Mouse (Mus musculus): ENCODE measurements at regions not wholly inside any gene's neighbourhood (a gene's known extent, or its start where the extent isn't known, plus 50 kb on each side); places are given as distances from the start of the nearest gene placed in this dataset.

DNA sequence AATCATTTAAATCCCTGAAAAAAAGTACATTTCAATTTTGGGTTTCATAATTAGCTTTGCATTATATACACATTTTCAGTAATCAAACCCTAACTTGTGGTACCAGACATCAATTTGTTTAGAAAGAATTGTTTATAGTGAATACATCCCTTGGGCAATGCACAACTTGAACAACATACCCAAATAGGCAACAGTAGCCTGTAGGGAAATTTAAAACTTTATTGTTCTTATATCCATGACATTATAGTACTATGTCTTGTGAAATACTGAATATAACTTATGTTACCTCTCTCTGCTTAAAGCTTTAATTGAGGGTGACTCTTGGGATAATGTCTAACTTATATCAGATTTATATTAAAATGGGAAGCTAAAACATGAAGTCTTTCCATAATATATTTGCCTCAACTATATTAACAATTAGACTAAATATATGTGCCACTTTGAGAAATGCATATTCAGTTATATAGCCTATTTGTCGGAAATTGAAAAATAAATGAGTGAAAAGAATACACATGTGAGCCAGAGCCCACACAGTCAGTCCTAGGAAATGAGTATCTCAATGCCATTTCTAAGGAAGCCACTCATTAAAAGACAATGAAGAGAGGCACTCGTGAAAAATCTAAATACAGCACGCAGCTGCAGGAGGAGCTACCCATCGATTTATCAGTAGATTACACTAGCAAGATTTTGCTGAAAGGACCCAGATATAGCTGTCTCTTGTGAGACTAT, 458.1 kb upstream of the Slitrk6 start:
- no peaks in the 10 kb centered on the region for H3K9me3 ChIP-seq (ENCODE audit: low read depth, low read length)
- TF ChIP-seq CTCF (IDR thresholded peaks at IDR 0.05; ENCODE audit: low read depth): no peak
- no peak overlapping the region for H3K27ac ChIP-seq (ENCODE audit: low read depth)
- H3K4me2 ChIP-seq: no peak overlapping the region
- ATAC-seq (ENCODE audit: insufficient read depth) (no peak), DNase-seq (no peak)
- 80% methylated on average over 4 of the region's 4 CpGs for WGBS
- H3K9ac ChIP-seq: no peak overlapping the region
- no peaks in the 10 kb centered on the region for H3K36me3 ChIP-seq (ENCODE audit: insufficient read depth)
- H3K4me3 ChIP-seq (ENCODE audit: low read depth, low read length): no peak overlapping the region
- H3K4me1 ChIP-seq (ENCODE audit: insufficient read depth): no peaks in the 10 kb centered on the region
- H3K27me3 ChIP-seq (ENCODE audit: insufficient read depth, low read length): no peaks in the 10 kb centered on the region

DNA sequence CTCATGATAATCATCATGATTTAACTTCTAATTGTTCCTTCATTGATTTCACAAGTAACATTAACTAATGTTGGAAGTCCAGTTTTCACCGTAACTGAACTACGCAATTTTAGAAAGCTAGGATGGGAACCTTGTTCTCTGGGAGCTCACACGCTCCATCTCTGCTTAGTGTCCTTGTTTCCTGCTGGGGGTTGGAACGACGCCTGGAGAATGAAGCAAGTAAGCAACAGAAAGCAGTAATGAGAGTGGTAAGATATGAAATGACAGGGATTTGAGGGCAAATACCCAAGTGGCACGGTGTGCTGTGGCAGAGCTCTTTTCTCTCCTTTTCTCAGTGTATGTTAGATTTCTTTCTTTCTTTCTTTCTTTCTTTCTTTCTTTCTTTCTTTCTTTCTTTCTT, 448.0 kb upstream of the Slitrk5 start:
- Histone ChIP-seq H3K4me1 (ENCODE audit: insufficient read depth) (no peaks in the 10 kb centered on the region), H3K4me3 (ENCODE audit: low read depth, low read length) (no peak overlapping the region), H3K9ac (no peak overlapping the region), H3K27me3 (ENCODE audit: insufficient read depth, low read length) (no peaks in the 10 kb centered on the region), H3K4me2 (no peak overlapping the region), H3K27ac (ENCODE audit: low read depth) (no peak overlapping the region), H3K9me3 (ENCODE audit: low read depth, low read length) (no peaks in the 10 kb centered on the region), H3K36me3 (ENCODE audit: insufficient read depth) (no peaks in the 10 kb centered on the region)
- TF ChIP-seq CTCF (IDR thresholded peaks at IDR 0.05; ENCODE audit: low read depth): no peak
- 74% methylated on average over 6 of the region's 6 CpGs for WGBS
- DNase-seq (no peak), ATAC-seq (ENCODE audit: insufficient read depth) (no peak)

DNA sequence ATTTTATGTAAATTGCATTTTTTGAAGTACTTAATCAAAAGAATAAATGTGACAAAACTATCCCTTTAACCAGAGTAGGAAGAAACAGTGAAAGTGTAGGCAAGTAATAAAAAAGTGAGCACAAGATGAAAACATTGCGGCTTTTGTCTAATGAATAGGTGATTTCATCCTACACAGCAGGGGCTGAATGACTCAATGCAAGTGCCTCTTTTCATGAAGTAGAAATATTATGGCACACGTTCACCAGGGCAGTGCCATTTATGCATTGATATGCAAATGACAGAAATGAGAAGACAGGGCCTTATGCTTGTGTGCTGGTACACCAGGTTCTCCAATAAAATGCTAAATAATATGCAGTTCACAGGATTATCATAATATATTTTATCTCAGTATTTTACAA, 435.8 kb upstream of the Slitrk5 start:
- Histone ChIP-seq H3K9me3 (ENCODE audit: low read depth, low read length) (no peaks in the 10 kb centered on the region), H3K27ac (ENCODE audit: low read depth) (no peak overlapping the region), H3K27me3 (ENCODE audit: insufficient read depth, low read length) (no peaks in the 10 kb centered on the region), H3K4me3 (ENCODE audit: low read depth, low read length) (no peak overlapping the region), H3K36me3 (ENCODE audit: insufficient read depth) (no peaks in the 10 kb centered on the region), H3K4me2 (no peak overlapping the region), H3K4me1 (ENCODE audit: insufficient read depth) (no peaks in the 10 kb centered on the region), H3K9ac (no peak overlapping the region)
- DNase-seq (no peak), ATAC-seq (ENCODE audit: insufficient read depth) (no peak)
- 74% methylated on average over 2 of the region's 2 CpGs for WGBS
- no peak for TF ChIP-seq CTCF (IDR thresholded peaks at IDR 0.05; ENCODE audit: low read depth)

DNA sequence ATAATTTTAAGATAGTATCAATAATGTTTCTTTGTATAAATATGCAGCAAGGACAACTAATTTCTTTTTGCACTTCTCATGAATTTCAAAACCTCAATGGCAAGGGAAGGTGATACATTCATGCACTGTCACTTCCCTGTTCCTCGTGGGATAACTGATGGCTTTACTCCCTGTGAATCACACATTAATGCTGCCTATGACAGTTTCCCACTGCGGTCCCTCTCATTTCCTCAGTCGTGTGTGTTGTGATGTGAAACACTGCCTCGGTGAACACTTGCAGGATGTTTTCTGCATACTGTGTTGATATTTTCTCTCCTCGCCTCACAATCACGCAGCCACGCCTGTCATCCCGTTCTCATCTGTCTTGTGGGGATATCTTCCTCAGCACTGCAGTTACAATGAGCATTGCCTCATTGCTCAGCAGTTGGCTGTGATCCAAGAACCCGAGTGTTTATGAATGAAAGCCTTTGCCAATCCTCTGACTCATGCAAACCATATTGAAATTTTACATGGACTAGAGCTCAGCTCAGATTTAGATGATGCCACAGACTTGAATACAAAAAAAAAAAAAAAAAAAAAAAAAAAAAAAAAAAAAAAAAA, 425.4 kb upstream of the Slitrk5 start:
- DNase-seq: peak; percentile 95
- H3K4me3 ChIP-seq (ENCODE audit: low read depth, low read length): no peak overlapping the region
- ATAC-seq (ENCODE audit: insufficient read depth): peak; percentile 100

DNA sequence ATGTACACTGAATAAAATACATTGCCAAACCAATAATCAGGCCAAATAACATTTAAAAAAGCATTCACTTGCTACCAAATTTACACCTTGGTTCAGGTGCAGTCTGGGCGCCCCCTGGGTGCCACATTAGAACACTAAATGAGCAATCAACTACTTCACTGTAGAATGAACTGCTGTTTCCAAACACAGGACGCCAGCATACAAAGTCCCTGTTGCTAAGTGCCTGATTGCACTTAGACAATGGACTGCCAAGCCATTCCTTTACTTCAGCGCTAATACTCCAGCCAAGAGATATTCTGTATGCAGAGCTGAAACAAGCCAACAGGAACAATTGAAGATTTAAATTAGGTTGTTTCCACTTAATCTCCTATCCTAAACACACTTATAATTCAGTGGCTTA, 421.7 kb upstream of the Slitrk5 start:
- 61% methylated on average over 3 of the region's 3 CpGs for WGBS
- no peak for TF ChIP-seq CTCF (IDR thresholded peaks at IDR 0.05; ENCODE audit: low read depth)
- Histone ChIP-seq H3K4me3 (ENCODE audit: low read depth, low read length) (no peak overlapping the region), H3K27me3 (ENCODE audit: insufficient read depth, low read length) (no peaks in the 10 kb centered on the region), H3K9me3 (ENCODE audit: low read depth, low read length) (no peaks in the 10 kb centered on the region), H3K27ac (ENCODE audit: low read depth) (no peak overlapping the region), H3K9ac (no peak overlapping the region), H3K36me3 (ENCODE audit: insufficient read depth) (no peaks in the 10 kb centered on the region), H3K4me2 (no peak overlapping the region), H3K4me1 (ENCODE audit: insufficient read depth) (no peaks in the 10 kb centered on the region)
- DNase-seq (no peak), ATAC-seq (ENCODE audit: insufficient read depth) (no peak)

More for the DNA sequence above, 425.4 kb upstream of the Slitrk5 start:
- Histone ChIP-seq H3K36me3 (ENCODE audit: insufficient read depth) (no peaks in the 10 kb centered on the region), H3K4me2 (peak overlapping the region; percentile 36; the same call in 1 of the 2 replicates), H3K9ac (no peak overlapping the region), H3K4me1 (ENCODE audit: insufficient read depth) (no peaks in the 10 kb centered on the region), H3K27me3 (ENCODE audit: insufficient read depth, low read length) (no peaks in the 10 kb centered on the region), H3K9me3 (ENCODE audit: low read depth, low read length) (no peaks in the 10 kb centered on the region), H3K27ac (ENCODE audit: low read depth) (no peak overlapping the region)
- TF ChIP-seq CTCF (IDR thresholded peaks at IDR 0.05; ENCODE audit: low read depth): no peak
- 24% methylated on average over 9 of the region's 9 CpGs for WGBS

DNA sequence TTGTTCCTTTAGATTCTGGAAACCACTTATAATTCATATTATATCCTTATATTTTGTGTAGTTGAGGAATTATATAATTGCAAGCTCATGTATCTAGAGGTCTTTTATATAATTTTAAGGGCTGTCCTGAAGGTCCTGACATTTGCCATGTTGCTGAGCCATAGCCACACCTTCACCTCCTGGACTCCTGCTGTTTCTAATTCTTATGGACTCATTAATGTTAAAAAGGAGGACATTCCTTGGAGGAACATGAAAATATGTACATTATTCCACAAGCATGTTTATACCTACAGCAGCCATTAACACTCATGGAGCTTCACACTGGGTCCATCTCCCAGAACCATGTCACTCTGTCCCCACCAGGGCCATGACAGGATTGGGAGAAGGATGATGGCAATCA, 413.2 kb upstream of the Slitrk5 start:
- Histone ChIP-seq H3K9me3 (ENCODE audit: low read depth, low read length) (no peaks in the 10 kb centered on the region), H3K9ac (no peak overlapping the region), H3K27ac (ENCODE audit: low read depth) (no peak overlapping the region), H3K36me3 (ENCODE audit: insufficient read depth) (no peaks in the 10 kb centered on the region), H3K27me3 (ENCODE audit: insufficient read depth, low read length) (no peaks in the 10 kb centered on the region), H3K4me1 (ENCODE audit: insufficient read depth) (no peaks in the 10 kb centered on the region), H3K4me3 (ENCODE audit: low read depth, low read length) (no peak overlapping the region), H3K4me2 (no peak overlapping the region)
- TF ChIP-seq CTCF (IDR thresholded peaks at IDR 0.05; ENCODE audit: low read depth): no peak
- DNase-seq: no peak
- ATAC-seq (ENCODE audit: insufficient read depth): no peak

DNA sequence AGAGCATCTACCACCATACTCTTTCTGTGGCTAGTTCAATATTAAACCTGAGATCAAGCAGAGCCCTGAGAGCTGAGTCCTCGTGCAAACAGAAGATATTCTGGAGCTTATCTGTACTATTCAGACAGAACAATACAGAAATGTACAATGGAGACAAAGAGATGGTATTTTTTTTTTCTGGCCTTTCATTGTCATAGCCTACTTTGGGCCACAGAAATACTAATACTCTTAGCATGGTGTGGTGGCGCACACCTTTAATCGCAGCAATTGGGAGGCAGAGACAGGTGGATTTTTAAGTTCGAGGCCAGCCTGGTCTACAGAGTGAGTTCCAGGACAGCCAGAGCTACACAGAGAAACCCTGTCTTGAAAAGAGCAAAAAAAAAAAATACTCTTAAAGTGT, 404.7 kb upstream of the Slitrk5 start:
- H3K4me3 ChIP-seq (ENCODE audit: low read depth, low read length): no peak overlapping the region

More for the DNA sequence above, 404.7 kb upstream of the Slitrk5 start:
- DNase-seq: no peak
- 76% methylated on average over 4 of the region's 4 CpGs for WGBS
- no peak for TF ChIP-seq CTCF (IDR thresholded peaks at IDR 0.05; ENCODE audit: low read depth)
- no peak for ATAC-seq (ENCODE audit: insufficient read depth)
- Histone ChIP-seq H3K4me2 (no peak overlapping the region), H3K9ac (no peak overlapping the region), H3K9me3 (ENCODE audit: low read depth, low read length) (no peaks in the 10 kb centered on the region), H3K27me3 (ENCODE audit: insufficient read depth, low read length) (no peaks in the 10 kb centered on the region), H3K36me3 (ENCODE audit: insufficient read depth) (no peaks in the 10 kb centered on the region), H3K4me1 (ENCODE audit: insufficient read depth) (no peaks in the 10 kb centered on the region), H3K27ac (ENCODE audit: low read depth) (no peak overlapping the region)

Data from lung, embryonic 14.5 days (tissue).